Mouse (Mus musculus): Measurements from ENCODE around the gene Strn3.

Gene Strn3

GRCm38 (mm10) chr12:51612361-51612760 is 79.3 kb downstream of the Strn3 start:
- DNase-seq (ENCODE audit: low read depth, low spot score): no peak

- no peak for DNase-seq (ENCODE audit: low read depth, low spot score)
Observed at GRCm38 (mm10) chr12:51606138-51606537, 85.6 kb downstream of the Strn3 start.

GRCm38 (mm10) chr12:51603306-51603705 is 88.4 kb downstream of the Strn3 start:
- DNase-seq (ENCODE audit: low read depth, low spot score): no peak

GRCm38 (mm10) chr12:51594030-51594470 is 97.6 kb downstream of the Strn3 start:
- DNase-seq (ENCODE audit: low read depth, low spot score): no peak

GRCm38 (mm10) chr12:51593229-51594029 is 98.3 kb downstream of the Strn3 start, which contains the start of gene Coch:
Gene Coch, plus strand, starts transcription at chr12:51593341.
- DNase-seq (ENCODE audit: low read depth, low spot score): peak; percentile 60

GRCm38 (mm10) chr12:51592888-51593228 is 98.8 kb downstream of the Strn3 start:
- DNase-seq (ENCODE audit: low read depth, low spot score): peak; percentile 58

- DNase-seq (ENCODE audit: low read depth, low spot score): no peak
Observed at GRCm38 (mm10) chr12:51591921-51592320, 99.8 kb downstream of the Strn3 start.

GRCm38 (mm10) chr12:51589263-51589662 is 102.4 kb downstream of the Strn3 start:
- no peak for DNase-seq (ENCODE audit: low read depth, low spot score)

- peak; percentile 59 for DNase-seq (ENCODE audit: low read depth, low spot score)
Observed at GRCm38 (mm10) chr12:51577816-51578215, 113.9 kb downstream of the Strn3 start.

- DNase-seq (ENCODE audit: low read depth, low spot score): no peak
Observed at GRCm38 (mm10) chr12:51572651-51573050, 119.0 kb downstream of the Strn3 start.

GRCm38 (mm10) chr12:51569944-51570343 is 121.8 kb downstream of the Strn3 start:
- peak; percentile 78 for DNase-seq (ENCODE audit: low read depth, low spot score)

- no peak for DNase-seq (ENCODE audit: low read depth, low spot score)
Observed at GRCm38 (mm10) chr12:51569472-51569871, 122.2 kb downstream of the Strn3 start.

- no peak for DNase-seq (ENCODE audit: low read depth, low spot score)
Observed at GRCm38 (mm10) chr12:51567225-51567624, 124.5 kb downstream of the Strn3 start.

GRCm38 (mm10) chr12:51561416-51561815 is 130.3 kb downstream of the Strn3 start:
- DNase-seq (ENCODE audit: low read depth, low spot score): no peak
